Mouse (Mus musculus) embryonic facial prominence, embryonic 13.5 days (tissue): ENCODE data around the gene Rbm12. TPM values are rescaled to one million over a fixed set of nuclear protein-coding genes. Genes with fewer than 3 reads are reported as not detected.

Experiments used
- ATAC-seq: fragments of 200-750 bp; cut with Nextera tagmentation; 2 replicates; pipeline ENCODE4 v1.8.0; 2017; ENCODE audit warnings: low read depth; ENCODE audit not compliant: insufficient number of reproducible peaks, insufficient read depth, low FRiP score, low TSS enrichment
- H3K27ac ChIP-seq: fragments of 300-500 bp; sonication (generic); 2 replicates; pipeline ENCODE4 v1.5.1; 2015; ENCODE audit warnings: moderate library complexity, mild to moderate bottlenecking, inconsistent platforms
- H3K27me3 ChIP-seq: fragments of 300-500 bp; sonication (generic); 2 replicates; pipeline ENCODE4 v1.6.1; 2015; ENCODE audit warnings: mild to moderate bottlenecking, inconsistent platforms
- H3K36me3 ChIP-seq: fragments of 300-500 bp; sonication (generic); 2 replicates; pipeline ENCODE4 v1.6.1; 2015; ENCODE audit warnings: mild to moderate bottlenecking, inconsistent platforms
- H3K4me1 ChIP-seq: fragments of 300-500 bp; sonication (generic); 2 replicates; pipeline ENCODE4 v1.6.1; 2015; ENCODE audit warnings: inconsistent platforms
- H3K4me2 ChIP-seq: fragments of 300-500 bp; sonication (generic); 2 replicates; pipeline ENCODE4 v1.6.1; 2015; ENCODE audit warnings: moderate library complexity, mild to moderate bottlenecking, inconsistent platforms
- H3K4me3 ChIP-seq: fragments of 300-500 bp; sonication (generic); 2 replicates; pipeline ENCODE4 v1.5.1; 2015; ENCODE audit warnings: mild to moderate bottlenecking, inconsistent platforms
- H3K9ac ChIP-seq: fragments of 300-500 bp; sonication (generic); 2 replicates; pipeline ENCODE4 v1.6.1; 2015; ENCODE audit warnings: mild to moderate bottlenecking, inconsistent platforms
- H3K9me3 ChIP-seq: fragments of 300-500 bp; sonication (generic); 2 replicates; pipeline ENCODE4 v1.6.1; 2016; ENCODE audit warnings: inconsistent platforms
- WGBS: fragments of 180-500 bp; shearing (Covaris S2); methylation state at CpG from one replicate; pipeline ENCODE4 v1.1.7; 2015; ENCODE audit warnings: mixed read lengths; 5-methylcytosine and 5-hydroxymethylcytosine counted together
- polyA plus RNA-seq: library from polyadenylated mRNA; unstranded; fragments of >200 nt; fragmentation: Nextera tagmentation; extraction: Ambion mirVana; gene quantifications from 2 replicates; pipeline ENCODE4 v1.2.1, GENCODE M21; 2015

Rbm12 gene
- polyA plus RNA-seq = 31.7 and 33.4 TPM in 2 replicates

GRCm38 (mm10) chr2:156111358-156112079 is at the start of gene Rbm12, which contains the start of gene Cpne1:
Gene Rbm12 (minus strand): TSS chr2:156111978.
Gene Cpne1 (minus strand): TSS chr2:156111965.
- Histone ChIP-seq H3K4me2 (peak within 1 kb of the TSS; percentile 69), H3K9me3 (no peaks in the 10 kb centered on the region), H3K27ac (peak within 1 kb of the TSS; percentile 95), H3K27me3 (no peaks in the 10 kb centered on the region), H3K36me3 (0 out of 2 replicates have a peak, but pooled peaks cover 4% of the 10 kb centered on the region), H3K4me1 (peaks cover 19% of the 10 kb centered on the region), H3K9ac (peak within 1 kb of the TSS; percentile 97), H3K4me3 (peak within 1 kb of the TSS; percentile 93)
- ATAC-seq = peak; percentile 81
- WGBS = under 1% methylated on average over 74 of the region's 74 CpGs

DNA sequence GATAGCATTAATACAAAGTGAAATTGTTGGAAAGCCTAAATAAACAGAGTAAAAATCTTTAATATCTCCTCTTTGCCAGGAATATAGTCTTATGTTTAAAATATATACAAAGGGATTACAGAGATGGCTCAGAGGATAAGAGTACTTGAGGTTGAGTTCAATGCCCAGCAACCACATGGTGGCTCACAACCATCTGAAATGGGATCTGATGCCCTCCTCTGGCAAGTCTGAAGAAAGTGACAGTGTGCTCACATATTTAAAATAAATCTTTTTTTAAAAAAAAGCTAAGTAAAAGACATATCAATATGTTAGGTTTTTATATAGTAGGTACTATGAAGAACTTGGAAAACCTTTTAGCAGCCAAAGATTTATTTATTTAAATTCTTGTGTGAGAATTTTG is 39.8 kb upstream of the Rbm12 start:
- Histone ChIP-seq H3K4me1 (no peaks in the 10 kb centered on the region), H3K27me3 (no peaks in the 10 kb centered on the region), H3K36me3 (peaks cover 69% of the 10 kb centered on the region), H3K4me3 (no peak overlapping the region), H3K9ac (no peak overlapping the region), H3K27ac (no peak overlapping the region), H3K4me2 (no peak overlapping the region), H3K9me3 (no peaks in the 10 kb centered on the region)
- ATAC-seq = no peak

- H3K36me3 ChIP-seq = peaks cover 45% of the 10 kb centered on the region
- no peak overlapping the region for H3K4me3 ChIP-seq
- WGBS = 88% methylated on average over 3 of the region's 3 CpGs
- H3K27ac ChIP-seq = no peak overlapping the region
- no peak overlapping the region for H3K4me2 ChIP-seq
- no peak overlapping the region for H3K9ac ChIP-seq
- H3K9me3 ChIP-seq = no peaks in the 10 kb centered on the region
- no peaks in the 10 kb centered on the region for H3K27me3 ChIP-seq
- H3K4me1 ChIP-seq = peaks cover 8% of the 10 kb centered on the region
- ATAC-seq = no peak
Measured at GRCm38 (mm10) chr2:156147316-156147915, 35.6 kb upstream of the Rbm12 start.

DNA sequence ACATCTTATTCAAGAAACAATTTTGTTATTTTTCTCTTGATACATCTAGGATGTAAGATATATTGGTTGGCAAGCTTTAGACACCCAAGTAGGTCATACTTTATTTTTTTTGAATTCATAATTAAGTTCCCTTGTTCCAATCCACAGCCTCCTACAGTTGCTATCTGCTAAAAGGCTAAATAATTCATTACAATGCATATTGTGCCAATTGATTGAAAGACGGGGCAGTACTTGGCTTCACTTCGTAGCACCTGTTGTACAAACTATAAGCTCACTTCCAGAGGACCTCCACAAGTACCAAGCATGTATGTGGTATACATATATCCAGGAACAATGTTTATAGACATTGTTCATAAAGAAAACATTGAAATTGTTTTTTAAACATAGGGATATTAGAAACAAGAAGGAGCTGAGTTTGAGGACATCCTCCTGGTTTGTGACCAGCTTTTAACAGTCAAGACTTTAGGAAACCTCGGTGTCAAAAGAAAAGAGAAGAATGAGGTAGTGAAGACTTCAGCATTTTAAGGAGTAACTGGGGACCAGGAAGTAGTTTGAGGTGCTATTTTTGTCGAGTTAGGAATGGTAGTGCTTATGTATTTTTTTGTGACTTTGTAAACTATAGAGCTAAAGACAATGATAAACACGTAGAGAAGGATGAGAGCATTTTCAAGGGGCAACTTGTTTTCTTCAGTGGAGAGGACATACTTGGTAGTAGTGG is 34.7 kb upstream of the Rbm12 start:
- Histone ChIP-seq H3K36me3 (peaks cover 44% of the 10 kb centered on the region), H3K9ac (no peak overlapping the region), H3K4me2 (no peak overlapping the region), H3K4me3 (no peak overlapping the region), H3K4me1 (peaks cover 8% of the 10 kb centered on the region), H3K27me3 (no peaks in the 10 kb centered on the region), H3K27ac (no peak overlapping the region), H3K9me3 (no peaks in the 10 kb centered on the region)
- 76% methylated on average over 5 of the region's 5 CpGs for WGBS
- ATAC-seq = no peak

GRCm38 (mm10) chr2:156145486-156146130 is 33.8 kb upstream of the Rbm12 start:
- Histone ChIP-seq H3K4me1 (peaks cover 8% of the 10 kb centered on the region), H3K27ac (no peak overlapping the region), H3K9ac (no peak overlapping the region), H3K4me2 (peak overlapping the region; percentile 74), H3K4me3 (peak overlapping the region; percentile 85; the same call in 1 of the 2 replicates), H3K36me3 (peaks cover 40% of the 10 kb centered on the region), H3K27me3 (no peaks in the 10 kb centered on the region), H3K9me3 (no peaks in the 10 kb centered on the region)
- 56% methylated on average over 11 of the region's 11 CpGs for WGBS
- ATAC-seq = no peak

- H3K4me2 ChIP-seq = peak within 1 kb of the TSS; percentile 74
- no peaks in the 10 kb centered on the region for H3K9me3 ChIP-seq
- H3K4me3 ChIP-seq = peak within 1 kb of the TSS; percentile 85
- peak within 1 kb of the TSS; percentile 95 for H3K27ac ChIP-seq
- H3K36me3 ChIP-seq = peaks cover 30% of the 10 kb centered on the region
- H3K4me1 ChIP-seq = peaks cover 8% of the 10 kb centered on the region
- peak; percentile 96 for ATAC-seq
- no peaks in the 10 kb centered on the region for H3K27me3 ChIP-seq
- WGBS = under 1% methylated on average over 70 of the region's 70 CpGs
- peak within 1 kb of the TSS; percentile 92 for H3K9ac ChIP-seq
Measured at GRCm38 (mm10) chr2:156143953-156144724, 32.4 kb upstream of the Rbm12 start, which contains the start of the genes Romo1 and Nfs1. Gene Romo1 (plus strand): TSS chr2:156144039. Gene Nfs1 (minus strand): TSS chr2:156144186.

DNA sequence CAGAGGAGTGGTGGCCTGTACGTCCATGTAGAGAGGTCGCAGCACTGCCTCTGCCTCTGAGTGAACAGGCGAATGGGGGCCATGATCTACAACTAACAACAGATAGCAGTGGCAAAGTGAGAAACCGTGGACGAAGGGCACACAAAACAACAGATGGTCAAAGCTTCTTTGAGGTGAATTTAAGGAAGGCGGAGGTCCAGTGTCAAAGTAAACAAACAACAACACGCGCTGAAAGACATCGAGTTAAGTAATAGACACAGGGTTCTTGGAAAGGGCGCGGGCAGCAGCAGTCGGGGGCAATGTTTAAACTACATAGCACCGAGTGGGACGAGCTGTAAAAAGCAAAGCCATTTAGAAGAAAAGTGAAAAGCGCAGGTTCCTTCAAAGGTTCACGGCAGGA is 31.6 kb upstream of the Rbm12 start:
- H3K4me2 ChIP-seq = peak overlapping the region; percentile 74
- H3K27ac ChIP-seq = peak overlapping the region; percentile 95
- H3K9me3 ChIP-seq = no peaks in the 10 kb centered on the region
- peaks cover 29% of the 10 kb centered on the region for H3K36me3 ChIP-seq
- H3K4me1 ChIP-seq = peaks cover 8% of the 10 kb centered on the region
- H3K9ac ChIP-seq = peak overlapping the region; percentile 92
- no peaks in the 10 kb centered on the region for H3K27me3 ChIP-seq
- peak; percentile 7; the same call in 1 of the 2 replicates for ATAC-seq
- peak overlapping the region; percentile 85 for H3K4me3 ChIP-seq
- 2% methylated on average over 16 of the region's 16 CpGs for WGBS

- peak overlapping the region; percentile 92 for H3K9ac ChIP-seq
- WGBS = 73% methylated on average over 2 of the region's 2 CpGs
- no peaks in the 10 kb centered on the region for H3K27me3 ChIP-seq
- H3K9me3 ChIP-seq = no peaks in the 10 kb centered on the region
- no peak for ATAC-seq
- H3K36me3 ChIP-seq = peaks cover 24% of the 10 kb centered on the region
- H3K4me2 ChIP-seq = peak overlapping the region; percentile 74
- peaks cover 8% of the 10 kb centered on the region for H3K4me1 ChIP-seq
- no peak overlapping the region for H3K27ac ChIP-seq
- peak overlapping the region; percentile 85 for H3K4me3 ChIP-seq
Measured at GRCm38 (mm10) chr2:156142820-156143219, 31.0 kb upstream of the Rbm12 start.

DNA sequence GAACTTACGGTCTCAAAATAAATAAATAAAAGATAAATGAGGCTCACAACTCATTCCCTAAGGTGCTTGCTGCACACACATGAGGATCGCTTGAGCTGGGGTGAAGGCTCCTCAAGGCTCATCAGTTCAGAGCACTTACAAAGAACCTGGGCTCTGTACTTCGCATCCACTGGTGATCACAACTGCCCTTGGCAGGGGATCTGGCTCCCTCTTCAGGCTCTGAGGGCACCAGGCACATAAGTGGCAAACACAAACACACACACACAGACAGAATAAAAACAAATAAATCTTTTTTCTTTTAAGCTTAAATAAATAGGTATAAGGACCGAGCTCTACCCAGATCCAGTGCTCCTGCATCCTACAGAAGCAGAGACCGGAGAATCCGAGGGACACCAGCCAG is 23.9 kb upstream of the Rbm12 start:
- Histone ChIP-seq H3K27me3 (no peaks in the 10 kb centered on the region), H3K9ac (no peak overlapping the region), H3K9me3 (no peaks in the 10 kb centered on the region), H3K36me3 (peaks cover 26% of the 10 kb centered on the region), H3K4me2 (no peak overlapping the region), H3K4me1 (no peaks in the 10 kb centered on the region), H3K27ac (no peak overlapping the region), H3K4me3 (no peak overlapping the region)
- 88% methylated on average over 6 of the region's 6 CpGs for WGBS
- ATAC-seq = no peak

DNA sequence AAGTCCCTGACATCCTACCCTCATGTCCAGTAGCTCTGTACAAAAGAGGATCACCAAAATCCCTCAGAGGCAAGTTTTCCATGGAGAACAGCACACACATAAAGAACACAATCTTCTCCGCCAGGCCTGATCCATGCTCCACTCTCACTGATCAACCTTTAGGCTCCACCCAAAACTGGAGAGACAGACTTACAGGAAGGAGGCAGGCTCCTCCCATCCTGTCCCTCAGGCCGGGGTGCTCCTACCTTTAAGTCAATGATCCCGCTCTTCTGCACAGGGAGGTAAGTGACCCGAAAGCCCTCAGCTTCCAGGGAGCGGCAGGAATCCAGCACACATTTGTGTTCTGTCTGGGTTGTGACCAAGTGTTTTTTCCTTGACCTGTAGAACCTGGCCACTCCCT is 22.4 kb upstream of the Rbm12 start:
- no peak for ATAC-seq
- 85% methylated on average over 5 of the region's 5 CpGs for WGBS

More for the DNA sequence above, 22.4 kb upstream of the Rbm12 start:
- H3K27me3 ChIP-seq = no peaks in the 10 kb centered on the region
- H3K27ac ChIP-seq = no peak overlapping the region
- H3K4me2 ChIP-seq = no peak overlapping the region
- peaks cover 28% of the 10 kb centered on the region for H3K36me3 ChIP-seq
- no peaks in the 10 kb centered on the region for H3K4me1 ChIP-seq
- H3K4me3 ChIP-seq = no peak overlapping the region
- no peak overlapping the region for H3K9ac ChIP-seq
- no peaks in the 10 kb centered on the region for H3K9me3 ChIP-seq
